Mouse (Mus musculus) liver, embryonic 14.5 days (tissue): Measurements from ENCODE around the gene Ifit1bl2.
"Not testable (repeated sequence)": the region's sequence is repeated elsewhere in the genome, so short reads cannot be mapped to it uniquely, and the experiment has no call there.

Experiments used
- CTCF ChIP-seq: IDR thresholded peaks from 2 replicates; pipeline ENCODE4 v1.5.1; 2016; ENCODE audit warnings: antibody characterized with exemption, low read depth, control low read depth
- EP300 ChIP-seq: IDR thresholded peaks from 2 replicates; pipeline ENCODE4 v1.6.1; 2016; ENCODE audit warnings: antibody characterized with exemption, low read depth

GRCm38 (mm10) chr19:34612243-34613001 is 28.1 kb downstream of the Ifit1bl2 start:
- not testable (repeated sequence) for TF ChIP-seq CTCF, EP300
